8 mouse cellular contexts compared by ENCODE assay signal in genomic region chr5:123523692-123524392, GRCm38 (mm10). TPM values are rescaled to one million over a fixed set of nuclear protein-coding genes. Genes with fewer than 3 reads are reported as not detected.
DNase-seq lines count a peak whose midpoint lies in the region; ATAC-seq and TF ChIP-seq lines count a peak whose summit lies in the region.

Gene Diablo (minus strand): TSS chr5:123524176.

- H3K27ac ChIP-seq in bone marrow, adult 2 months (ENCODE audit: control insufficient read depth, insufficient read depth, low read depth, low read length, poor library complexity), result peak within 1 kb of the TSS; percentile 75
- peak within 1 kb of the TSS; percentile 78 for H3K27ac ChIP-seq in embryonic facial prominence, embryonic 15.5 days (replicated peaks)
- peak within 1 kb of the TSS; percentile 61; the same call in 1 of the 2 replicates for H3K27ac ChIP-seq in limb, embryonic 14.5 days (replicated peaks; ENCODE audit: low read depth, low read length)
- H3K27ac ChIP-seq in midbrain, postnatal 0 days (ENCODE audit: low read depth, low read length), result peak within 1 kb of the TSS; percentile 60; the same call in 1 of the 2 replicates

- H3K4me1 ChIP-seq in bone marrow, adult 2 months (ENCODE audit: control insufficient read depth, insufficient read depth, low read length), result peaks cover 2% of the 10 kb centered on the region
- peaks cover 24% of the 10 kb centered on the region for H3K4me1 ChIP-seq in embryonic facial prominence, embryonic 15.5 days
- peaks cover 20% of the 10 kb centered on the region for H3K4me1 ChIP-seq in limb, embryonic 14.5 days (ENCODE audit: control insufficient read depth, insufficient read depth, low read length)
- H3K4me1 ChIP-seq in midbrain, postnatal 0 days (ENCODE audit: insufficient read depth, low read length), result peaks cover 4% of the 10 kb centered on the region; the same call in 1 of the 2 replicates

- peak; percentile 98 for ATAC-seq in embryonic facial prominence, embryonic 15.5 days (ENCODE audit: insufficient number of reproducible peaks, low FRiP score, low TSS enrichment, low read depth)
- ATAC-seq in limb, embryonic 14.5 days (ENCODE audit: low FRiP score, low read depth), result peak; percentile 99
- peak; percentile 97 for ATAC-seq in midbrain, postnatal 0 days (ENCODE audit: low FRiP score)

- no peaks in the 10 kb centered on the region for H3K9me3 ChIP-seq in embryonic facial prominence, embryonic 15.5 days (replicated peaks)
- no peaks in the 10 kb centered on the region for H3K9me3 ChIP-seq in limb, embryonic 14.5 days (ENCODE audit: control insufficient read depth, low read length)
- no peaks in the 10 kb centered on the region for H3K9me3 ChIP-seq in midbrain, postnatal 0 days (ENCODE audit: low read length)

- H3K36me3 ChIP-seq in embryonic facial prominence, embryonic 15.5 days, result peaks cover 20% of the 10 kb centered on the region
- peaks cover 15% of the 10 kb centered on the region; the same call in 1 of the 2 replicates for H3K36me3 ChIP-seq in limb, embryonic 14.5 days (ENCODE audit: control insufficient read depth, insufficient read depth, low read length)
- peaks cover 9% of the 10 kb centered on the region for H3K36me3 ChIP-seq in midbrain, postnatal 0 days (ENCODE audit: insufficient read depth, low read length)

- TF ChIP-seq POLR2A in bone marrow, adult 2 months (IDR thresholded peaks at IDR 0.05; ENCODE audit: borderline replicate concordance, control insufficient read depth, low read depth, low read length), result peak; percentile 91; the same call in 1 of the 2 replicates
- TF ChIP-seq POLR2A in limb, embryonic 14.5 days (IDR thresholded peaks at IDR 0.05; ENCODE audit: borderline replicate concordance, extremely low read depth, insufficient read depth, insufficient read length), result peak; percentile 85; the same call in 1 of the 2 replicates

- peak within 1 kb of the TSS; percentile 95 for H3K4me3 ChIP-seq in bone marrow, adult 2 months (replicated peaks; ENCODE audit: control insufficient read depth, low read depth, low read length)
- H3K4me3 ChIP-seq in embryonic facial prominence, embryonic 15.5 days (replicated peaks), result peak within 1 kb of the TSS; percentile 95
- H3K4me3 ChIP-seq in limb, embryonic 14.5 days (replicated peaks; ENCODE audit: low read length), result peak within 1 kb of the TSS; percentile 94
- peak within 1 kb of the TSS; percentile 73 for H3K4me3 ChIP-seq in midbrain, postnatal 0 days (ENCODE audit: low read depth, low read length)

- peak within 1 kb of the TSS; percentile 94 for H3K4me2 ChIP-seq in embryonic facial prominence, embryonic 15.5 days (replicated peaks)
- peak within 1 kb of the TSS; percentile 92 for H3K4me2 ChIP-seq in limb, embryonic 14.5 days (replicated peaks; ENCODE audit: low read depth, low read length, severe bottlenecking)
- peak within 1 kb of the TSS; percentile 96 for H3K4me2 ChIP-seq in midbrain, postnatal 0 days (ENCODE audit: low read depth, low read length, poor library complexity, severe bottlenecking)

- DNase-seq in 416B (ENCODE audit: low read depth), result peak; percentile 98
- peak; percentile 98 for DNase-seq in heart, adult 8-10 months (ENCODE audit: low spot score)
- peak; percentile 99 for DNase-seq in kidney, adult 9 months
- peak; percentile 100 for DNase-seq in limb, embryonic 14.5 days (ENCODE audit: low spot score)
- DNase-seq in midbrain, postnatal 0 days (ENCODE audit: low spot score), result peak; percentile 99
- DNase-seq in spleen, postnatal 14 days (ENCODE audit: low spot score in 2 of 2), result peak; percentile 97

- WGBS in bone marrow, adult 2 months, result under 1% methylated on average over 82 of the region's 82 CpGs
- under 1% methylated on average over 81 of the region's 82 CpGs for WGBS in embryonic facial prominence, embryonic 15.5 days
- WGBS in limb, embryonic 14.5 days, result under 1% methylated on average over 64 of the region's 82 CpGs
- WGBS in midbrain, postnatal 0 days, result under 1% methylated on average over 64 of the region's 82 CpGs

- H3K9ac ChIP-seq in embryonic facial prominence, embryonic 15.5 days, result peak within 1 kb of the TSS; percentile 72
- peak within 1 kb of the TSS; percentile 75 for H3K9ac ChIP-seq in limb, embryonic 14.5 days (ENCODE audit: low read depth, low read length, severe bottlenecking)
- peak within 1 kb of the TSS; percentile 55 for H3K9ac ChIP-seq in midbrain, postnatal 0 days (replicated peaks; ENCODE audit: low read length, poor library complexity, severe bottlenecking)

- no peak for TF ChIP-seq CTCF in bone marrow, adult 2 months (IDR thresholded peaks at IDR 0.05; ENCODE audit: control insufficient read depth, insufficient read depth, low read length)
- peak; percentile 17; the same call in 1 of the 2 replicates for TF ChIP-seq CTCF in midbrain, postnatal 0 days (IDR thresholded peaks at IDR 0.05)

- H3K27me3 ChIP-seq in embryonic facial prominence, embryonic 15.5 days, result no peaks in the 10 kb centered on the region
- H3K27me3 ChIP-seq in limb, embryonic 14.5 days (ENCODE audit: control insufficient read depth, insufficient read depth, low read length), result no peaks in the 10 kb centered on the region
- no peaks in the 10 kb centered on the region for H3K27me3 ChIP-seq in midbrain, postnatal 0 days (ENCODE audit: insufficient read depth, low read length)

RNA-seq across cellular contexts. Expression of gene Diablo, which starts in this region (rescaled TPM):
- 26.6 and 36.7 TPM in 2 replicates for polyA plus RNA-seq in bone marrow, adult 2 months (2011; ENCODE audit: insufficient read depth, insufficient read length, low replicate concordance, missing spikeins)
- 108 and 114 TPM in 2 replicates for polyA plus RNA-seq in embryonic facial prominence, embryonic 15.5 days (2015; fragmentation: Nextera tagmentation; extraction: Ambion mirVana)
- 10 to 100 TPM; 68.8 to 72.1 (median 70.7) TPM for total RNA-seq in heart, adult 8-10 months (2022)
- polyA plus RNA-seq in limb, embryonic 14.5 days (2012; rRNA removed), result 85.2 and 92.3 TPM in 2 replicates
- polyA plus RNA-seq in limb, embryonic 14.5 days (2014; fragmentation: Nextera tagmentation; extraction: Ambion mirVana), result 97.4 and 107 TPM in 2 replicates
- 77.6 and 81.1 TPM in 2 replicates for total RNA-seq in midbrain, postnatal 0 days (2014; rRNA removed)
- 87.2 and 89.5 TPM in 2 replicates for polyA plus RNA-seq in midbrain, postnatal 0 days (2015; fragmentation: Nextera tagmentation; extraction: Ambion mirVana)

Comparison
In these comparisons a context has a peak if more than half of its experiments do, and no peak if none do; other contexts are left out.
1. Peak in every context shown above with its lines: DNase-seq, ATAC-seq, H3K4me3 ChIP-seq and H3K27ac ChIP-seq.